Mouse (Mus musculus): Measurements from ENCODE around the gene Atxn7l1. TPM values are rescaled to one million over a fixed set of nuclear protein-coding genes. Genes with fewer than 3 reads are reported as not detected.

The Atxn7l1 gene
- polyA plus RNA-seq, 1 experiment from 2014 or later: 10.8 TPM

DNA sequence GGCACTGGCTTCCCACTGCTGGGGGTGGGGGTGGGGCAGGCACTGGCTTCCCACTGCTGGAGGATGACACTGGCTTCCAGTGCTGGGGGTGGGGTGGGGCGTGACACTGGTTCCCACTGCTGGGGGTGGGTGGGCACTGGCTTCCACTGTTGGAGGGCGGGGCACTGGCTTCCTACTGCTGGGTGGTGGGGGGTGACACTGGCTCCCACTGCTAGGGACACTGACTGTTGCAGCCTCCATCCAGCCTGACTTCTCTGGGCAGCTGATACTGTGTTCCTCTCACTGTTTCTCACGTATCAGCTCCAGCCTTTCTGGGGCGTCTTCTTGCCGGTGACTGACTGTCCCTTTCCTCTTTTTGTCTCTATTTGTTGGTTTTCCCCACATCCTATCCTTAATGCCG is 53.6 kb downstream of the Atxn7l1 start:
- H3K4me3 ChIP-seq (ENCODE audit: low read length): no peak overlapping the region
- H3K36me3 ChIP-seq (ENCODE audit: control insufficient read depth, insufficient read depth): no peaks in the 10 kb centered on the region
- ATAC-seq (replicated peaks; ENCODE audit: extremely low read depth, insufficient read depth, low FRiP score): no peak
- no peaks in the 10 kb centered on the region for H3K27me3 ChIP-seq (ENCODE audit: control insufficient read depth, insufficient read depth, low read length)
- H3K9me3 ChIP-seq (replicated peaks; ENCODE audit: control insufficient read depth, low read length): 0 out of 2 replicates have a peak, but pooled peaks cover 6% of the 10 kb centered on the region
- H3K9ac ChIP-seq (ENCODE audit: low read length): no peak overlapping the region
- no peak overlapping the region for H3K4me2 ChIP-seq (ENCODE audit: low read depth, low read length)
- whole genome bisulfite sequencing: 94% methylated on average over 6 of the region's 6 CpGs
- H3K4me1 ChIP-seq (ENCODE audit: control insufficient read depth, insufficient read depth, low read length): peaks cover 12% of the 10 kb centered on the region
- no peak overlapping the region for H3K27ac ChIP-seq (ENCODE audit: low read length)

DNA sequence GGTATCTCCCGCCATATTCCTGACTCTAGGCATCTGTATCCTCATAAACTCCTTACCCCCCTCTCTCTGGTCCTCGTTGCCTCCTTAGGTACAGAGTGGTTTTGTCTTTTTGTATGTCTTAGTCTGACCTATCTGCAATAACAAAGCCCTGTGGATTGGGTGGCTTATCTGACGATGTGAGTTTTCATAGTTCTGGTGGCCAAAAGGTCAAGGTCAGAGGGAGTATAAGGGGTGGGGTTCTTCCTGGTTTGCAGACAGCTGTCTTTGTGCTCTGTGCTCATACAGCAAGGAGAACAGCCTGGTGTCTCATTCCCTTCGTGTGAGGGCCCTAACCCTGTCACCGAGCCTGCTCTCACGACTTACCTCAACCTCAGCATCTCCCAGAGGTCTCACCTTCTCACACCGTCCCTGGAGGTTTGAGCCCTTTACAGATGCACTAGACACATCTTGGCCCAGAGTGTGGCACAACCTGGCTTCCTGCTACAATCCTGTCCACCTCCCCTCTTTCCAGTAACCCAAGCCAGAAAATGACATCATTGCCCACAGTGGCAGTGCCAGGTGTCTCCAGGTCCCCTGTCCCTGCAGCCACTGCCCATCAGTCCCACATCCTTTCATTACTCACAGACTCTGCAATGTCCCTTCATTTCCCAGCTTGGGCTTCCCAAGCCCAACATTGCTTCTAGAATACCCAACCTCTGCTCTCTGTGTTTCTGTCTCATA is 54.2 kb downstream of the Atxn7l1 start:
- H3K4me3 ChIP-seq (ENCODE audit: low read length): no peak overlapping the region
- no peaks in the 10 kb centered on the region for H3K27me3 ChIP-seq (ENCODE audit: control insufficient read depth, insufficient read depth, low read length)
- H3K9me3 ChIP-seq (replicated peaks; ENCODE audit: control insufficient read depth, low read length): 0 out of 2 replicates have a peak, but pooled peaks cover 4% of the 10 kb centered on the region
- H3K4me1 ChIP-seq (ENCODE audit: control insufficient read depth, insufficient read depth, low read length): peaks cover 12% of the 10 kb centered on the region
- H3K27ac ChIP-seq (ENCODE audit: low read length): no peak overlapping the region
- no peaks in the 10 kb centered on the region for H3K36me3 ChIP-seq (ENCODE audit: control insufficient read depth, insufficient read depth)
- ATAC-seq (replicated peaks; ENCODE audit: extremely low read depth, insufficient read depth, low FRiP score): no peak
- no peak overlapping the region for H3K4me2 ChIP-seq (ENCODE audit: low read depth, low read length)
- H3K9ac ChIP-seq (ENCODE audit: low read length): no peak overlapping the region
- WGBS: 70% methylated on average over 7 of the region's 7 CpGs

DNA sequence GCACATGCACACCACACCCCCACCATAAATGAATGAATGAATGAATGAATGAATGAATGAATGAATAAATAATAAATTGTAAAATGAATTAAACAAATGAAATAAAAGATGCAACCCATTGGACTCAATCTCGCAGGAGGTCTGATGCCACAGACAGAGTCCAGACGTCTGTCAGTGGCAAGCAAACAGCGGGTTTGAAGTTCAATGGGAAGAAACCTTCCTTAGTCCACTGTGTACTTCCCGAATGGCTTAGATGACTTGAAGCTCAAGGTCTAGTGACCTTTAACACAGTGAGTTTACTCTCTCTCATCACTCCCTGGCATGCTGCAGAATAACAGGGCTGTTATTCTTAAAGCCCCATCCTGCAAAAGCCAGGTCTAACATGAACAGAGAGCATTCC is 57.8 kb downstream of the Atxn7l1 start:
- H3K27ac ChIP-seq (ENCODE audit: low read length): no peak overlapping the region
- H3K9ac ChIP-seq (ENCODE audit: low read length): no peak overlapping the region
- no peaks in the 10 kb centered on the region for H3K9me3 ChIP-seq (replicated peaks; ENCODE audit: control insufficient read depth, low read length)
- no peaks in the 10 kb centered on the region for H3K27me3 ChIP-seq (ENCODE audit: control insufficient read depth, insufficient read depth, low read length)
- WGBS: 86% methylated on average over 4 of the region's 4 CpGs
- H3K36me3 ChIP-seq (ENCODE audit: control insufficient read depth, insufficient read depth): no peaks in the 10 kb centered on the region
- no peaks in the 10 kb centered on the region for H3K4me1 ChIP-seq (ENCODE audit: control insufficient read depth, insufficient read depth, low read length)
- no peak overlapping the region for H3K4me2 ChIP-seq (ENCODE audit: low read depth, low read length)
- H3K4me3 ChIP-seq (ENCODE audit: low read length): no peak overlapping the region
- no peak for ATAC-seq (replicated peaks; ENCODE audit: extremely low read depth, insufficient read depth, low FRiP score)

DNA sequence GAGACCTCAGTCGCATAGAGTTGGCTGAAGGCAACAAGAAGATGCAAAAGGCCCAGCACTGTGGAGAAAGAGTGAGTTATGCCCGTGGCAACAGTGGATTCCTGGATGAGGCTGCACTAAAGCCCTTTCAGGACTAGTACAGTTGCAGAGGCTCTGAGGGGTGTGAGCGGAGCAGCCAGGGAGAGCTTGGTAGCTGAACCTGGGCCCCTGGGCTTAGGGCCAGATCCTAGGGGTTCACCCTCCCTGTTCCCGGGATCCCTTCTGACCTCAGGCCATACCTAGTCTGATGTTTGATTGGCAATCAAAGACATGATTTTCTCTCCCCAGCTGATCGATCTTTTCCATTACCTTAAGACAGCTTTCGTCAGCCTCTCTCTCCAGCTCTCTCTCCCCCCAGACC is 58.8 kb downstream of the Atxn7l1 start:
- WGBS: 85% methylated on average over 6 of the region's 6 CpGs
- ATAC-seq (replicated peaks; ENCODE audit: extremely low read depth, insufficient read depth, low FRiP score): no peak

DNA sequence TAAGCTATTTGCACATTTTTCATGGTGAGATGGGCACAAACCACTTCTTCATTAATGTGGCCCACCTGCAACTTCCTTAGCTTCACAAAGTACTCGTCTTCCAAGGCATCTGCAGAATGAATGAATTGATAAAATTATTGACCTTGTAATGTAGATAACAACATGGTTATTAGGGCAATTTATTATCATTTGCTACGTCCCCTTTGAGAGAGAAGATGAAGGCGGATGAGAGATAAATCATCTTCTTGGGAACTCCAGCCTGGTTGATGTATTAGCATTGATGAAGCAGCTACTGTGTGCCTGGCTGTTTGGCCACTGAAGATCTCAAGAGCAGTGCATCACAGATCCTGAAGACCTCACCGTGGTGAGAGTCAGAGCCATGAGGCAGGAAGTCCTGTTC is 63.4 kb downstream of the Atxn7l1 start:
- no peaks in the 10 kb centered on the region for H3K9me3 ChIP-seq (replicated peaks; ENCODE audit: control insufficient read depth, low read length)
- no peaks in the 10 kb centered on the region for H3K27me3 ChIP-seq (ENCODE audit: control insufficient read depth, insufficient read depth, low read length)
- H3K4me3 ChIP-seq (ENCODE audit: low read length): no peak overlapping the region
- no peak overlapping the region for H3K4me2 ChIP-seq (ENCODE audit: low read depth, low read length)
- no peaks in the 10 kb centered on the region for H3K36me3 ChIP-seq (ENCODE audit: control insufficient read depth, insufficient read depth)
- no peak overlapping the region for H3K9ac ChIP-seq (ENCODE audit: low read length)
- 66% methylated on average over 4 of the region's 4 CpGs for WGBS
- ATAC-seq (replicated peaks; ENCODE audit: extremely low read depth, insufficient read depth, low FRiP score): no peak
- 0 out of 2 replicates have a peak, but pooled peaks cover 1% of the 10 kb centered on the region for H3K4me1 ChIP-seq (ENCODE audit: control insufficient read depth, insufficient read depth, low read length)
- no peak overlapping the region for H3K27ac ChIP-seq (ENCODE audit: low read length)

More for the DNA sequence above, 58.8 kb downstream of the Atxn7l1 start:
- H3K36me3 ChIP-seq (ENCODE audit: control insufficient read depth, insufficient read depth): no peaks in the 10 kb centered on the region
- H3K4me2 ChIP-seq (ENCODE audit: low read depth, low read length): no peak overlapping the region
- H3K27me3 ChIP-seq (ENCODE audit: control insufficient read depth, insufficient read depth, low read length): no peaks in the 10 kb centered on the region
- H3K27ac ChIP-seq (ENCODE audit: low read length): no peak overlapping the region
- H3K4me1 ChIP-seq (ENCODE audit: control insufficient read depth, insufficient read depth, low read length): no peaks in the 10 kb centered on the region
- no peaks in the 10 kb centered on the region for H3K9me3 ChIP-seq (replicated peaks; ENCODE audit: control insufficient read depth, low read length)
- H3K9ac ChIP-seq (ENCODE audit: low read length): no peak overlapping the region
- H3K4me3 ChIP-seq (ENCODE audit: low read length): no peak overlapping the region

DNA sequence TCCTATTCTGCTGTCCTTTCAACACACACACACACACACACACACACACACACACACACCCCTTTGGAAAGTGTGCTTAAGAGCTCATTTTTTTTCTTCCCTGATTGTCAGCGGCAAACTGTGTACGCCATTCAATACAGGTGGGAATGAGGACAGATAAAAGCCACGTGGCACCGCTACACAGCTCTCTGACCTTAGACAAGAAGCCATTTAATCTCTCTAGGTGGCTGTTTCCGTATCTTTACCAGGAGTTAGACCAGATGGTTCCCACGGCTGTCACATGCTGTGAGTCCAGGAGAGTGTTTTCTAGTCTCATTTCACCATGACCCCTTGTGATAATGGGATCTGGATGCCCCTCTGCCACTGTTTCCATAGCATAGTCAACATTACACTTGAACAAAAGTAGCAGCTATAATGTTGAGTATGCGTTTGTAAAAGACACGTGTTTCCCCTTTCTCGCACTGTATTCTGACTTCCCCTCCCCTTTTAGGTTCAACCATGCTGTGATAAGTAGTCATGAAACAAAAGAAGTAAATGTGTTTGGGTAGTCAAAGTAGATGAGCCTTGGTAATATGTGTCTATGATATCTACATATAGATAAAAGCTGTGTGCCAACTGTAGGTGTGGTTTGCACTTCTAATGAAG is 70.8 kb downstream of the Atxn7l1 start:
- Histone ChIP-seq H3K9me3 (replicated peaks; ENCODE audit: control insufficient read depth, low read length) (no peaks in the 10 kb centered on the region), H3K9ac (ENCODE audit: low read length) (no peak overlapping the region), H3K27me3 (ENCODE audit: control insufficient read depth, insufficient read depth, low read length) (peaks cover 32% of the 10 kb centered on the region), H3K4me2 (ENCODE audit: low read depth, low read length) (no peak overlapping the region), H3K4me3 (ENCODE audit: low read length) (no peak overlapping the region), H3K36me3 (ENCODE audit: control insufficient read depth, insufficient read depth) (no peaks in the 10 kb centered on the region), H3K4me1 (ENCODE audit: control insufficient read depth, insufficient read depth, low read length) (peaks cover 15% of the 10 kb centered on the region), H3K27ac (ENCODE audit: low read length) (no peak overlapping the region)
- no peak for ATAC-seq (replicated peaks; ENCODE audit: extremely low read depth, insufficient read depth, low FRiP score)
- WGBS: 74% methylated on average over 9 of the region's 9 CpGs

DNA sequence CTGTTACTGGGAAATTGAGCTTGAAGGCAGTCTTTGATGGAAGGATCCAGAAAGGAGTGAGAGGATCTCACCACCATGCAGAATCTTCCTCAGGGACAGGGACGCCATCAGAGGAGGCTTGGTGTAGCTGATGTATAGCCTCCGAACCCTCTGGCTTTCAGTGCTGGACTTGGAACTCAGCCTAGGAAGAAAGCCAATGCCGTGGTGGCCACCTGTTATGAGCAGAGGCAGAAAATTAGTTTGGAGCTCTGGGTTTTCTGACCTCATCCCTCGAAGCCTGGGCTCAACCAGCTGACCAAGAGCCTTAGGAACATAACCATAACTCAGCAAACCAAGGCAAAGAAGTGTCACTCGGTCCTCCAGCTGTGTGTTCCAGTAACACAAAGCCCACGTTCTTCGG is 71.9 kb downstream of the Atxn7l1 start:
- H3K9ac ChIP-seq (ENCODE audit: low read length): no peak overlapping the region
- WGBS: 83% methylated on average over 7 of the region's 7 CpGs
- H3K36me3 ChIP-seq (ENCODE audit: control insufficient read depth, insufficient read depth): no peaks in the 10 kb centered on the region
- no peak overlapping the region for H3K4me3 ChIP-seq (ENCODE audit: low read length)
- H3K4me1 ChIP-seq (ENCODE audit: control insufficient read depth, insufficient read depth, low read length): peaks cover 15% of the 10 kb centered on the region
- no peak for ATAC-seq (replicated peaks; ENCODE audit: extremely low read depth, insufficient read depth, low FRiP score)
- H3K27ac ChIP-seq (ENCODE audit: low read length): no peak overlapping the region
- H3K4me2 ChIP-seq (ENCODE audit: low read depth, low read length): no peak overlapping the region
- H3K27me3 ChIP-seq (ENCODE audit: control insufficient read depth, insufficient read depth, low read length): peaks cover 32% of the 10 kb centered on the region
- no peaks in the 10 kb centered on the region for H3K9me3 ChIP-seq (replicated peaks; ENCODE audit: control insufficient read depth, low read length)

DNA sequence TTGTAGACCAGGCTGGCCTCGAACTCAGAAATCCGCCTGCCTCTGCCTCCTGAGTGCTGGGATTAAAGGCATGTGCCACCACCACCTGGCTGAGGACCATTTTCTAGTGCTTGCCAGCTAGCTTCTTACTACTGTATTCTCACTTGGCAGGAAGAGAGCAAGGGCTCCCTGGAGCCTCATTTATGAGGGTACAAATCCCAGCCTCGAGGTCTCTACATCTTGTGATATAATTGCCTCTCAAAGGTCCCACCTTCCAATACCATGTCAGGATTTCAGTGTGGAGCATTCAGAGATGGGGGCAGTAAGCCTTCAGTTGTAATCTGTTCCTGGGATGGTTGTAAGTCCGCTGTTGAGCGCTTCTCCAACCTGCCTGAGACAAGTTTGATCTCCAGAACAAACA is 72.6 kb downstream of the Atxn7l1 start:
- peak overlapping the region; percentile 26; the same call in 1 of the 2 replicates for H3K4me3 ChIP-seq (ENCODE audit: low read length)
- H3K27me3 ChIP-seq (ENCODE audit: control insufficient read depth, insufficient read depth, low read length): peaks cover 32% of the 10 kb centered on the region
- WGBS: 56% methylated on average over 5 of the region's 5 CpGs
- peak overlapping the region; percentile 57 for H3K4me2 ChIP-seq (ENCODE audit: low read depth, low read length)
- no peaks in the 10 kb centered on the region for H3K36me3 ChIP-seq (ENCODE audit: control insufficient read depth, insufficient read depth)
- H3K27ac ChIP-seq (ENCODE audit: low read length): peak overlapping the region; percentile 71; the same call in 1 of the 2 replicates
- no peak overlapping the region for H3K9ac ChIP-seq (ENCODE audit: low read length)
- no peaks in the 10 kb centered on the region for H3K9me3 ChIP-seq (replicated peaks; ENCODE audit: control insufficient read depth, low read length)
- H3K4me1 ChIP-seq (ENCODE audit: control insufficient read depth, insufficient read depth, low read length): peaks cover 15% of the 10 kb centered on the region
- ATAC-seq (replicated peaks; ENCODE audit: extremely low read depth, insufficient read depth, low FRiP score): 0 out of 2 replicates have a peak, but pooled peaks have one; percentile 10

DNA sequence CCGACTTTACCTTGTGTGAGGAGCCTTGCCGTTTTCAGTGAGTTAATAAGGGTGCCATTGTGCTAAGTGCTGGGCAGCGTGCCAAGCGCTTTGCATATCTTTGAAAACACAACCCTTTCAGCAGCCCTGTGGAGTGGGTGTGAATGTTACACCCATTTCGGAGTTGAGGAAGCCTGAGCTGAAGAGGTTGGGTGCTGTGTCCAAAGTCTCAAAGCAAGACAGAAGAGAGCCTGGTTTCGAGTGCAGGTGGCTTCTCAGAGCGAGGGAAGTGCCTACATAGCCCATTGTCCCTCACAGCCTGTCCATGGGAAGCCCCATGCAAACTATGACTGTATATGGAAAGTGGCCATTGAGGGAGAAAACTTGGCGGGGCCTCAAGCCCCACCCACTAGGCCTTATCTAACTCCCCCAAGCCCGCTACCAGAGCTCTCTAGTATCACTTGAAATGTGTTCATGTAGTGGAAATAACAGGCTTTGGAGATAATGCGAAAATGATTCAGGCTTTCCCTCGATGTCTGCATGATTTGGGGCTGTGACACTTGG is 73.1 kb downstream of the Atxn7l1 start:
- H3K9ac ChIP-seq (ENCODE audit: low read length): no peak overlapping the region
- peak overlapping the region; percentile 57 for H3K4me2 ChIP-seq (ENCODE audit: low read depth, low read length)
- peak overlapping the region; percentile 26 for H3K4me3 ChIP-seq (ENCODE audit: low read length)
- H3K27ac ChIP-seq (ENCODE audit: low read length): peak overlapping the region; percentile 71
- H3K36me3 ChIP-seq (ENCODE audit: control insufficient read depth, insufficient read depth): no peaks in the 10 kb centered on the region
- no peaks in the 10 kb centered on the region for H3K9me3 ChIP-seq (replicated peaks; ENCODE audit: control insufficient read depth, low read length)
- 13% methylated on average over 11 of the region's 11 CpGs for WGBS
- ATAC-seq (replicated peaks; ENCODE audit: extremely low read depth, insufficient read depth, low FRiP score): peak; percentile 88
- peaks cover 32% of the 10 kb centered on the region for H3K27me3 ChIP-seq (ENCODE audit: control insufficient read depth, insufficient read depth, low read length)
- H3K4me1 ChIP-seq (ENCODE audit: control insufficient read depth, insufficient read depth, low read length): peaks cover 15% of the 10 kb centered on the region
